Mouse (Mus musculus) induced T-regulatory cell, adult 2 months (primary cell): ENCODE data around the gene Olfr544.
A peak's percentile ranks its signal among the peaks of the same experiment; 100 is the strongest.

Source experiments
- DNase-seq: peaks from one replicate; pipeline ENCODE4 v3.0.0-alpha.2; 2012; ENCODE audit warnings: low read depth

The Olfr544 gene

DNA sequence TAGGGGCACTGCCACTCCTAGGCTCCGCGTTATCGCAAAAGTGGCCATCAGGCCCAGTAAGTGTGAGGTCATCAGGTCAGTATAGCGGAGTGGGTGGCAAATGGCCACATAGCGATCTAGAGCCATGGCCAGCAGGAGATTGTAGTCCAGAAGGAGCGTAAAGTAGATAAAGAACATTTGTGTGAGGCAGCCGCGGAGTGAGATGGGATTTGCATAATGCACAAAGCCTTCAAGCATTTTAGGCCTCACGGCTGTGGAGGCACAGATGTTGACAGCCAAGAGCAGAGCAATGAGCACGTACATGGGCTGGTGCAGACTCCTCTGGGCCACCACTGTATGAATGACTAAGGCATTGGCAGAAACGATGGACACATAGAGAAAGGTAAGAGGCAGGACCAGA, 10.7 kb downstream of the Olfr544 start:
- no peak for DNase-seq

DNA sequence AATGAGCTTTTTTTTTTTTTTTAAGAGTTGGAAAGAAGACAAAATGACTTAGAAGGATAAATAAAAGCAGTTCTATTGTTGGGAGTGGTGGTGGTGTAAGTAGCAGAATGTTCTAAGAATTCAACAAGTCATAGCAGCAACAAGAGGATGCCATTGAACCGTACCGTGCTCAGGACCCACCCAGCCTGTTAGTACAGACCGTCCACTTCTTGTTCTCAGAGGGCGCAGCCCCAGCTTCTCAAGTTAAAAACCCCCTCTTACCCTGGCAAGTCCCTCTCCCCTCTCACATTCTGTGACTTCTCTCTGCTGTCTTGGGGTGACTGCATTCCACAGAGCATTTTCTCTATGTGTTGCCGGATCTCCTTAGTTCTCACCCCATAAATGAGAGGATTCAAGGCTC, 11.5 kb downstream of the Olfr544 start:
- no peak for DNase-seq

DNA sequence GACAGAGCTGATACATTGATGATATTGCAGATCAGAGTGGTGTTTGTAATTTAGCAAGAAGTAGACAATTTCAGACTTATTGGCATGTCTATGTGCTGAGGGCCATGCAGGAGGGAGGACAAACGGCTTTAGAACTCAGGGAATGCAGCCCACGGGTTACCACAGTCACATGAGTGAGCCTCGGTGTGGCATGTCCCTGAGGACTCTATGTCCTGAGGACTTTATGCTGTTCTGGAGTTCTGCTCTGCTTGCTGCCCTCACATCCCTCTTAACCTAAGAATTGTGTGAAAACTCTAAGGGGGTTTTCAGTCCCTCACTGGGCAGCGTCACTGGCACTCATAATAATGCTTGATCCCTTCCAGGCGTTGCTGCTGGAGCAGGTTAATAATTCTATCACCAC, 15.4 kb downstream of the Olfr544 start:
- DNase-seq = no peak

DNA sequence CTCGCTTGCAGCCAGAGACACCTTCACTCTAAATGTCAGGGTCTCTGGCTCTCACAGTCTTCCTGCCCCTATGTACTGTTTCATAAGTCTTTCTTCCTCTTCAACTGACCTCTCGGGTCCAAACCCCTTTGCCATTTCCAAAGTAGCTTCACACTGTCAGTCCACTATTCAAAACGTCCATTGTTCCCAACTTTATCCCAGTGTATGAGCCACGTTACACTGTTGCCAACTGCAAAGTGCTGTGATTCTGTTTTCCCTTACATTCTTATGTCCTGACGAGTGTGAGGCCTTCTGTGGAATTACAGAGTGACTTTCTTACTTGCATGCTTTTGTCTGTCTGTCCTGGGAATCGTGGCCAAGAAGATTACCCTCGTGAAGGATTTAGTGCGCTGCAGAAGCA, 20.5 kb downstream of the Olfr544 start:
- DNase-seq = no peak

DNA sequence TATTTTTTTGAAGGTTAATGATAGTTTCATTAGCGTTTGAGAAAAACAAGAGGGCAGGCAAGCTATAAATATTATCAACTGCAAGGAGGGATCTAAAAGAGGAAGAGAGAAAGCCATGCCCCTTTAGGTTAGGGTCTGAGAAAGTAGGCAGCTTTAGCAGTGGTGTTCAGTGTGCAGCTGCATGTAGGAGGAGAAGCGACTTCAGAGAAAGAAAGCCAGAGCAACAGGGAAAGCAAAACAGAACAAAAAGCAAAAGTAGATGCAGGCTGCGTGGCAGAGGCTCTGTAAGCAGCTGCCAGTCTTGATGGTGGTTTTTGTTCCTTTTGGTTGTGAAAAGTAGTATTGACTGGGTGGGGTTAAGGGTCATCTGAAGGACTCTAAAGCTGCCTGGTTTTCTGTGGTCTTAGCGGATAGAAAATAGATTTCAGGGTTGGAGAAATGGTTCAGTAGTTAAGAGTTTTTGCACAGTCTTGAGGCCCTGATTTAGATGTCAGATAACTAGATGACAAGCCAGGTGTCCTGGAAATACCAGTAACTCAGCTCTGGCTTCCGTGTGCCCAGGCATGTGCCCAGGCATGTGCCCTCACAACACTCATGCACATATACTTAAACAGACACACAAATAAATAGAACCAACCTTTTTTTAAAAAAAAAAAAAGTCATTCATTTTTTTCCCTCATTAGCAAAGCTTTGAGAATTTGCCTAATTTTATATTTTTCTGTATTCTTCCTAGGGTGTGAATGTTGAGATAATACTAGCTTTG, 29.3 kb downstream of the Olfr544 start:
- DNase-seq = no peak

DNA sequence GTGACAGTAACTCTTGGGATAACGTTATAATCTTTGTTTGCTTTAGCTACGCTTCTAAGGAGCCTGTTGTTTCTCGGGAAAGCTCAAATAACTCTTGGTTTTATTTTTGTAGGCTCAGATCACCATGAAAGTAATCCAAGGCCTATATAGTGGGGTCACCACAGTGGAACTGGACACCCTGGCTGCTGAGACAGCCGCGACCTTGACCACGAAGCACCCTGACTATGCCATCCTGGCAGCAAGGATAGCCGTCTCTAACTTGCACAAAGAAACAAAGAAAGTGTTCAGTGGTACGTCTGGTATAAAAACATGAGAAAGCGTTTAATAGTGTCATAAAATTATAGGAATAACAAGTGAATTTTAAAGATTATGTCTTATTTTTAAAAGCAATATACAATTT, 41.7 kb downstream of the Olfr544 start:
- no peak for DNase-seq

DNA sequence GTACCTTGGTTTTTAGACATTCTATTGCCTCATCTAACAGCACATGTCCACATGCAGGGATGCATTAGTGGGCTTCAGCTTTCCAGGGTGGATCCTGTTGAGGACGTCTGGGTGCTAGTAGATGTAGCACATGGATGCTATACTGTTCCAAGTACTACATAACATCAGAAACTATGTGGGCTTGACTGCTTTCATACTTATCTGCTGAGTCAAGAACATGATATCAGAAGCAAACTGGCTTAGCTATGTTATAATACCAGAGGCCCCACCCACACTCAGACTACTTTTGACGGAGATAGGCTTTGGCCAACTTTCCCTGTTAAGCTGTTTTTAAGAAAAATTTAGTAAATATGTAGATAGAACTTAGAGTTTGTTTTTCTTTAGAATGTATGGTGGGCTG, 43.8 kb downstream of the Olfr544 start:
- no peak for DNase-seq

DNA sequence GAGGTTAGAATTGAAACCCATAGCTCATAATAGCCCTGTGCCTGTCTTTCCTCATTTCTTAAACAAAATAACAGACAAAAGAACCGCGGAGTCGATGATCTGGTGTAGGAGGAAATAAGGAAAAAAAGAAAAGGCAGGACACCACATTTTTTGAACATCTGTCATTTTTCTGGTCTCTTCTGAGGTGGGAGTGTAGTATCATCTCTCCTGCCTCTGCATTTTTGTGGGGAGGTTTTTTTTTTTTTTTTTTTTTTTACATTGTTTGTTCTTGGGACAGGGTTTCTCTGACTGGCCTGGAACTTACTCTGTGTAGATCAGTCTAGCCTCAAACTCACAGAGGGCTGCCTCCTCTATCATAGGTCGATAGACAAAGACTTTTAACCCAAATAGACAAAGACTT, 45.7 kb downstream of the Olfr544 start:
- DNase-seq = no peak

DNA sequence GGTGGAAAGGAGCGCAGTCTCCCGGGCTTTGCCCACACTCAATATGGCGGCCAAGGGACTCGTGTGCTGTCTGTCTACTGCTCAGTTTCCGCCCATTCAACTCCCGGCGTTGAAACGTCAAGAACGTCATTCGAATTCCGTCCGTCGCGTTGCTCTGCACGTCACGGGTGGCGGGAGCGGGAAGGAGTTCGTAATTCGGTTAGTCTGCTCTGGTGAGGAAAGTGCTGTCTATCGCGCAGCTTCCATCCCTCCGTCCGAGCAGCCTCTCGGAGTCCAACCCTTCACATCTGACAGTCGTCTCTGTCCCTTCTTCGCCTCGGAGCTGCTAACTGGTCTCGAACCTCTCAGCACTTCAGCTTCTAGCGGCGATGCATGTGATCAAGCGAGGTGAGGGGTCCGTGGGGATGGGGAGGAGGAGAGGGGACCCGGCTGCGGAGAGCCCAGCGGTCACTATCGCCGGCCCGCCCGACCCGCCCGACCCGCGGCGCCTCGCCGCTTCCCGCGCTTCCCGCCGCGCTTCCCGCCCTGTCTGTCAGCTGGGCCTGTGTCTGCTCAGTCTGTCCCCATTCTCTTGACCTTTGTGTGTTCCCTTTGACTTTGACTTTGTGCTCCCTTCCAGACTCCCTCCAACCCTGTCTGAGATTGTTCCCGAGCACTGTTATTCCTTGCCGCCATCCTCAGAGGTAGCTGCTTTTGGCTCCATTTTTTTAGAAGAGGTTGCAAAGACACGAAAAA, 46.3 kb downstream of the Olfr544 start, which contains the start of gene Rrm1:
TSS of gene Rrm1 (plus strand) at position 39 of the 735 bp plus-strand sequence.
- DNase-seq = peak; percentile 97

DNA sequence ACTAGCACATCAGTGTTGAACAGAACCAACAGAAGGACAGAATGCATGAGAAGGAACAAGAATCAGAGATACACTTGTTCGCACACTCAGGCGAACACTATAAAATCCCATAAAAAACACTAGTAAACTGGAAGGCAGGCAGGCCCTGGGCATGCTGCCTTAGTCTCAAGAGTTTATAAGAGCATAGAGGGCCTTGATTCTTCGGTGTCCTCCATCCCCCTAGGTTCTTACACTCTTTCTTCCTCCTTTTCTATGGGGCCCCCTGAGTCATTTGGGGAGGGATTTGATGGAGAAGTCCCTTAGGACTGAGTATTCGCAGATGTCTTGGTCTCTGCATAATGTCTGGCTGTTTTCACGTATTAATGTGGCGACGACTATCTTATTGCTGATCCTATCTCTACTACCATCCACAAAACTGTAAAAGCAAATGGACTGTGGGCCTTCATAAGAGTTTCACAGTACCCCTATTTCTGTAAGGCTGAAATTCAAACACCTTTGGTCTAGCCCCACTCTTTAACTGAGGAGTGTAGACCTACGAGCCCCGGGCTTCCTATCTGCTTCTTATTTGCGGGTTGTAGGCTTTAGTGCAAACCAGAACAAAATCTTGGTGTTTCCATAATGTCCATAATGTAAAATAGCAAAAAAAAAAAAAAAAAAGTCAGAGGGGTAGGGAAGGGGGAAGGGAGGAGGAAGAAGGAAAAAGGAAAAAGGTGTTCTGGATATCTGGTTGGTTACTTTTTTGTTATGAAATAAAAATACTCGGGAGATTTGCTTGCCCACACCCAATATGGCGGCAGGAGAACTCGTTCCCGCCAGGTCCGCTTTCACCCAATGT, 47.1 kb downstream of the Olfr544 start:
- no peak for DNase-seq

DNA sequence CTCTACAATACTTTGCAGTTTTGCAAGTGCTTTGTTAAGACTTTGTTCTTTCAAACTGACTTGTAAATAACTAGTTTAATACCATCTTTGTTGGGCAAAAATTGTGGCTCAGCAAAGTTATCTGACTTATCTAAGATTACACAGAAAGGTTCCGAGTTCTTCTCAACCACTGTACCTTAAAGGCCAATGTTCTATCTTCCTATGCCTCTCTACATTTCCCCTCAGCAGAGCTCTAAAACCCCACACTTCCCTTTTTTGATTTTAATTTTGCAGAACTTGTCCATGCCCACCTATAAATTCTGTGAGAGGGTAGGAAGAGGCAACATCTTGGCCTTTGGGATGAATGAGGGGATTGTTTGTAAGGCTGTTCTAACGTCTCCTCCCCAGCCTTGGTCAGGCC, 53.8 kb downstream of the Olfr544 start:
- no peak for DNase-seq
